Mouse (Mus musculus) cortical plate, adult 2 months (tissue): Measurements from ENCODE around the gene Dtnb. TPM values are rescaled to one million over a fixed set of nuclear protein-coding genes. Genes with fewer than 3 reads are reported as not detected.

ENCODE experiments used
- H3K27ac ChIP-seq: fragments of 200-500 bp; 2 replicates; pipeline ENCODE4 v1.5.1; 2012; ENCODE audit warnings: low read length, control low read depth, inconsistent platforms; ENCODE audit not compliant: insufficient read depth
- H3K4me1 ChIP-seq: fragments of 200-500 bp; 2 replicates; pipeline ENCODE4 v1.6.1; 2011; ENCODE audit warnings: low read length; ENCODE audit not compliant: control insufficient read depth, insufficient read depth
- H3K4me3 ChIP-seq: fragments of 200-500 bp; 2 replicates; pipeline ENCODE4 v1.5.1; 2011; ENCODE audit warnings: mild to moderate bottlenecking, low read length, control low read depth; ENCODE audit not compliant: insufficient read depth
- CTCF ChIP-seq: fragments of 200-500 bp; IDR thresholded peaks from 2 replicates; pipeline ENCODE4 v1.5.1; 2011; ENCODE audit warnings: mild to moderate bottlenecking, control low read depth, low read length; ENCODE audit not compliant: insufficient read depth; ENCODE audit errors: extremely low read depth
- POLR2A ChIP-seq: fragments of 200-500 bp; IDR thresholded peaks from 2 replicates; pipeline ENCODE4 v1.6.1; 2011; ENCODE audit warnings: mild to moderate bottlenecking, low read length, control low read depth; ENCODE audit not compliant: insufficient read depth; ENCODE audit errors: extremely low read depth
- polyA plus RNA-seq: library from polyadenylated mRNA; depleted of rRNA; stranded (reverse); fragments of >200 nt; gene quantifications from 2 replicates; pipeline ENCODE4 v1.2.3, GENCODE M21; 2012

Dtnb gene
- polyA plus RNA-seq, 1 experiment = 134 TPM

GRCm38 (mm10) chr12:3806703-3807547 lies 234.7 kb downstream of the Dtnb start:
- Histone ChIP-seq H3K27ac (peak overlapping the region; percentile 98), H3K4me3 (peak overlapping the region; percentile 91), H3K4me1 (peaks cover 15% of the 10 kb centered on the region)
- TF ChIP-seq POLR2A = no peak
- no peak for TF ChIP-seq CTCF

DNA sequence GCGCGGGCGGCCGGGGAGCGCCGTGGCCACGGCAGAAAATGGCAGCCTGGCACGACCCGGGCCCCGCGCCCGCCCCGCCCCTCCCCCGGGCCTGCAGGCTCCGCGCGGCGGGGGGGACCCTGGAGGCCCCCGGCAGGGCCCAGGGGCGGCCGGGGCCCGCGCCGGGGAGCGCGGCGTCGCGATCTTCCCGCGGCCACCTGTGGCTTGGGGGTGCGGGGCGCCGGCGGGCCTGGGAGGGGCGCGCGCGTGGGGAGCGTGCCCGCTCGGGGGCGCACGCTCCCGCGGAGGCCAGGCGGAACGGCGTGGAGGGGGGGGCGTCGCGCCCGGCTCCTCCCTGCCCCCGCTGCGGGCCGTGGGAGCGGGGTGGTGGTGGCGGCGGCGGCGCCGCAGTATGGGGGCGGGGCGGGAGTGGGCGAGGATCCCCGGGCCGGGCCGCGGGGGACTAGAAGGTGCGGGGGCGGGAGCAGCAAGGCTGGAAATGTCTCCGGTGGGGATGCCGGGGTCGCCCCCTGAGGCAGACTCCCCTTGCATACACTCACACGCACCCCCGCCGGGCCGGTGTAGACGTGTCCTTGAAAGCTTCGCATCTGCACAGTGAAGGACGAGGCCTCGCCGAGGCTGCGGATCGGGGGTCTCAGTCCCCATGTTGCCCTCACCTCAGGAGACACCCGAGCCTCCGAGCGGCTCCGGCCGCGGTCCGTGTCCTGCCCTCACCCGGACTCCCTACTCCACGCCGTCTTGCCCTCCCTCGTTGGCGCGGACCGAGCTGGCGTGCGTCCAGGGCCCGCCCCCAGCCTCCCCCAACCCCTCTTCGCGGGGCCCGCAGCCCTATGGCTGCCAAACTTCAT lies 235.6 kb downstream of the Dtnb start:
- Histone ChIP-seq H3K27ac (peak overlapping the region; percentile 98), H3K4me1 (peaks cover 17% of the 10 kb centered on the region), H3K4me3 (peak overlapping the region; percentile 91)
- no peak for TF ChIP-seq POLR2A
- TF ChIP-seq CTCF = no peak

GRCm38 (mm10) chr12:3808396-3808981 lies 236.3 kb downstream of the Dtnb start:
- peak overlapping the region; percentile 53; the same call in 1 of the 2 replicates for H3K27ac ChIP-seq
- TF ChIP-seq POLR2A (peak; percentile 5; the same call in 1 of the 2 replicates), CTCF (no peak)
- peaks cover 17% of the 10 kb centered on the region for H3K4me1 ChIP-seq
- H3K4me3 ChIP-seq = peak overlapping the region; percentile 91

DNA sequence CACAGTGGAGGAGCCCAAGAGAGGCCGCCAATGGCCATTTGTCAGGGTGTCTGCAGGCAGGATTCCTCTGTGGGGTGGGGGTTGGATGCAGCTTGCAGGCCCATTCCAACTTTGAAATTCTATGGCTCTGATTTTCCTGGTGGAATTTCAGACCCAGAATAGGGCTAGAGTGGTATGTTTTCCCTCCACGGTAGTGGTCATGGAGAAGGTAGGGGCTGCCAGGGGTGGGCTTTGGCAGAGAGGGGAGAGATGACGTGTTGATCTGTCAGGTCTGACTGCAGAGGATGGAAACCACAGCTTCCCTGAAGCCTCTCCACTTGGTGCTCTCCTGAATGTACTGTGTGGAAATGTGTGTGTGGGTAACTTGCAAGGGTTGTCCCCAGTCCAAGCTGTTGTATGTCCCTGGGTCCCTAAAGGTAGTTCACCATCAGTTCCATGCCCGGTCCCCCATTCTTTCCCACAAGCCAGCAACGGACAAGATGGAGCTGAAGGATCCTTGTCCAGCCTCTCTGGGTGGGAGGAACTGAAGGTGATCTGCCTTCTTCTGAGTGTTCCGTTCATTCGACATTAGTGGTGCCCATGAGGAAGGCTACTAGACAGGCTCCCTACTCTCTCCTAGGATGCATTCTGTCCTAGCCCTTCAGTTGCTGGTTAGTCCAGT lies 237.5 kb downstream of the Dtnb start:
- no peak for TF ChIP-seq CTCF
- TF ChIP-seq POLR2A = no peak
- Histone ChIP-seq H3K4me1 (peaks cover 17% of the 10 kb centered on the region), H3K4me3 (no peak overlapping the region; the same call in 1 of the 2 replicates), H3K27ac (no peak overlapping the region)

GRCm38 (mm10) chr12:3810455-3810854 lies 238.3 kb downstream of the Dtnb start:
- Histone ChIP-seq H3K4me3 (no peak overlapping the region; the same call in 1 of the 2 replicates), H3K4me1 (peaks cover 21% of the 10 kb centered on the region), H3K27ac (no peak overlapping the region)
- no peak for TF ChIP-seq POLR2A
- no peak for TF ChIP-seq CTCF

DNA sequence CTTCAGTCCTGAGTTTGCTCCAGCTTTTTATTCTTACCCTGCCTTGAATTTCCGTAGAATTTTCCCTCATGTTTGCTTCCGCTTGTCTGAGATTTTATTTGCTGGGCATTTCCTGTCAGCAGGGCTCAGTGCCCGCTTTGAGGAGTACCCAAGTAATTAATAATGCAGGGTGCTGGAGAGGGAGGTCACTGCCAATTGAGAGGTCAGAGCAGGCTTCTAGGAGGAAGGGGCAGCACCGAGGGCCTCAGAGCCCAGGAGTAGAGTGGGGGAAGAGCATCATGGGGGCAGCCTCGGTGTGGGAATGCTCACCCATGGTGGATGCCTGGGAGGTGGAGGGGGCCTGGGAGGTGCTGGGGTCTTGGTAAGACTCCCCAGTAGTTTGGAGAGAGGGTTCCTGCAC lies 239.4 kb downstream of the Dtnb start:
- peaks cover 24% of the 10 kb centered on the region for H3K4me1 ChIP-seq
- no peak for TF ChIP-seq CTCF
- TF ChIP-seq POLR2A = no peak
- no peak overlapping the region for H3K27ac ChIP-seq
- H3K4me3 ChIP-seq = no peak overlapping the region

GRCm38 (mm10) chr12:3812251-3812650 lies 240.1 kb downstream of the Dtnb start:
- Histone ChIP-seq H3K4me3 (no peak overlapping the region), H3K27ac (0 out of 2 replicates have a peak overlapping the region, but pooled peaks have one; percentile 14), H3K4me1 (peaks cover 28% of the 10 kb centered on the region)
- TF ChIP-seq POLR2A (no peak), CTCF (no peak)

GRCm38 (mm10) chr12:3813138-3813537 lies 241.0 kb downstream of the Dtnb start:
- peaks cover 36% of the 10 kb centered on the region for H3K4me1 ChIP-seq
- H3K4me3 ChIP-seq = no peak overlapping the region
- TF ChIP-seq CTCF = no peak
- no peak for TF ChIP-seq POLR2A
- no peak overlapping the region for H3K27ac ChIP-seq

- Histone ChIP-seq H3K4me3 (no peak overlapping the region), H3K27ac (0 out of 2 replicates have a peak overlapping the region, but pooled peaks have one; percentile 18), H3K4me1 (peaks cover 30% of the 10 kb centered on the region)
- TF ChIP-seq CTCF (no peak), POLR2A (no peak)
Observed at GRCm38 (mm10) chr12:3815386-3815785, 243.2 kb downstream of the Dtnb start.
